Mouse (Mus musculus): Measurements from ENCODE around the gene Ddit4. TPM values are rescaled to one million over a fixed set of nuclear protein-coding genes. Genes with fewer than 3 reads are reported as not detected.

Gene Ddit4
- polyA plus RNA-seq, 1 experiment from 2014 or later: 66.3 TPM

DNA sequence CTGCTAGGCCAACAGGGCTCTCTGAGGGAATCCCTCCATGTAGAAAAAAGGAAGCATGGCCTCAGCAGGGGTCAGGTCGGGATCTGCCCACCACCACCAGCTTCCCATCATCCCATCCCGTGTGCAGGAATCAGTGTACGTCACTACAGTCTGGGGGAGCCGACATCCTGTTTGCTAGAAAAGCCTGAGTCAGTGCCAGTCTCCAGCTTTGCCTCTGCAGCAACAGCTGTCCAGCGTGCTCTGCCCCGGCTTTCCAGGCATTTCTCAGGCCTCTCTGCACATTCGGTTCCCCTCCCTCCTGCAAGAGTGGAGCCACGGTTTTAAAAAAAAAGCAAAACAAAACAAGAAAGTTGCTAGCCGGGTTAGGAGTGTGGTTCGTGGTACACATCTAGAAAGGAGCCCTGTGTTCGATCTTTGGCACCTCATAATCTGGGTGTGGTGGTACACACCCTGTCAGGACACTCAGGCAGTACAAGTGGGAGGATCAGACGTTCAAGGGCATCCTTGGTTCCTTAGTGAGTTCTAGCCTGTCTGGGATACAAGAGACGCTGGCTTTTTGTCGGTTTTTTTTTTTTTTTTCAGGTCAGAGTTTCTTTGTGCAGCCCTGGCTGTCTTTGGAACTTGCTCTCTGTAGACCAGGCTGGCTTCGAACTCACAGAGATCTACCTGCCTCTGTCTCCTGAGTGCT, 32.0 kb downstream of the Ddit4 start:
- Histone ChIP-seq H3K4me2 (ENCODE audit: low read length) (no peak overlapping the region), H3K27me3 (ENCODE audit: control insufficient read depth, insufficient read depth, low read depth, low read length) (no peaks in the 10 kb centered on the region), H3K36me3 (ENCODE audit: control insufficient read depth, insufficient read depth, low read length) (no peaks in the 10 kb centered on the region), H3K9ac (ENCODE audit: low read depth, low read length) (no peak overlapping the region; the same call in 1 of the 2 replicates), H3K27ac (ENCODE audit: low read length) (no peak overlapping the region), H3K4me3 (ENCODE audit: low read depth, low read length) (no peak overlapping the region), H3K9me3 (replicated peaks; ENCODE audit: control insufficient read depth, low read length, poor library complexity, severe bottlenecking) (no peaks in the 10 kb centered on the region), H3K4me1 (ENCODE audit: control insufficient read depth, insufficient read depth, low read length) (peaks cover 23% of the 10 kb centered on the region)
- no peak for ATAC-seq
- WGBS: 53% methylated on average over 15 of the region's 15 CpGs

GRCm38 (mm10) chr10:59918111-59918510, 33.5 kb downstream of the Ddit4 start:
- 94% methylated on average over 4 of the region's 4 CpGs for WGBS
- Histone ChIP-seq H3K36me3 (ENCODE audit: control insufficient read depth, insufficient read depth, low read length) (no peaks in the 10 kb centered on the region), H3K4me2 (ENCODE audit: low read length) (no peak overlapping the region), H3K9ac (ENCODE audit: low read depth, low read length) (no peak overlapping the region), H3K27me3 (ENCODE audit: control insufficient read depth, insufficient read depth, low read depth, low read length) (no peaks in the 10 kb centered on the region), H3K27ac (ENCODE audit: low read length) (no peak overlapping the region), H3K9me3 (replicated peaks; ENCODE audit: control insufficient read depth, low read length, poor library complexity, severe bottlenecking) (no peaks in the 10 kb centered on the region), H3K4me3 (ENCODE audit: low read depth, low read length) (no peak overlapping the region), H3K4me1 (ENCODE audit: control insufficient read depth, insufficient read depth, low read length) (peaks cover 23% of the 10 kb centered on the region)
- no peak for ATAC-seq

DNA sequence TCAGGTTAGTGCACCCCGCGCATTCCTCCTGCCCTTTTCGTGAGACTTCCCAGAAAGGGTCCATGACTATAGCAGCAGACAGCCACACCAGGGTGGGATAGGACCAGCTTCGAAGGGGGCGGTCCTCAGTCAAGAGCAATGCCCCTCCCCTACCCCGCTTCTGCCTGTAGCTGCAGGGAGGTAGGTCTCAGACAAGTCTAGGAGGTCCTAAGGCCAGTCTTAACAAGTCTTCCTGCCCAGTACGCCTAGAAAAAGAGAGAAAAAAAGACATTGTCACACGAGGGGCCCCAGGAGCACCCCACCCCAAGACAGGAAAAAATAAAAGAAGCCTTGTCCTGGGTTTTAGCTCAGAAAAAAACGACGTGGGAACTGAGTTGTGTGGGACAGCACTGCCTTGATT, 35.0 kb downstream of the Ddit4 start:
- peak; percentile 25; the same call in 1 of the 2 replicates for ATAC-seq

DNA sequence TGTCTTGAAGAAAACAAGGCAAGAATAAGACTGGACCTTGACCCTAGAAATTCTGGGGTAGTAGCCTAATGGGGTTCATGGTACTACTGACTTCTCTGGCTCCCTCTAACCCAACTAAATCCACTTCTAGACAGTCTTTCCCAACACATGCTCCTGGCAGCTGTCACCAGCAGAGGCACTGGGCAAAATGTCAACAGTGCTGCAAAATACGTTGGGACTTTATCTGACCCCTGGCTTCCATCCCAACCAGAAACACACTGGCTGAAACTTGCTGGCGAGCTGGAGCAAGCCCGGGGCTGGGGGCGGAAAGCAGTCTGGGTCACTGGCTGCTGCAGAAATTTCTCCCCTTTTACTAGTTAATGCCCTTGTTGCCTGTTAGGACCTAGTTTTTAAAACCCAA, 35.5 kb downstream of the Ddit4 start:
- Histone ChIP-seq H3K4me3 (ENCODE audit: low read depth, low read length) (peak overlapping the region; percentile 15; the same call in 1 of the 2 replicates), H3K27me3 (ENCODE audit: control insufficient read depth, insufficient read depth, low read depth, low read length) (no peaks in the 10 kb centered on the region), H3K36me3 (ENCODE audit: control insufficient read depth, insufficient read depth, low read length) (no peaks in the 10 kb centered on the region), H3K27ac (ENCODE audit: low read length) (0 out of 2 replicates have a peak overlapping the region, but pooled peaks have one; percentile 42), H3K9ac (ENCODE audit: low read depth, low read length) (peak overlapping the region; percentile 34; the same call in 1 of the 2 replicates), H3K9me3 (replicated peaks; ENCODE audit: control insufficient read depth, low read length, poor library complexity, severe bottlenecking) (no peaks in the 10 kb centered on the region), H3K4me2 (ENCODE audit: low read length) (peak overlapping the region; percentile 44), H3K4me1 (ENCODE audit: control insufficient read depth, insufficient read depth, low read length) (peaks cover 28% of the 10 kb centered on the region)
- no peak for ATAC-seq
- WGBS: 19% methylated on average over 4 of the region's 4 CpGs

More for the DNA sequence above, 35.0 kb downstream of the Ddit4 start:
- Histone ChIP-seq H3K4me3 (ENCODE audit: low read depth, low read length) (peak overlapping the region; percentile 15; the same call in 1 of the 2 replicates), H3K36me3 (ENCODE audit: control insufficient read depth, insufficient read depth, low read length) (no peaks in the 10 kb centered on the region), H3K27me3 (ENCODE audit: control insufficient read depth, insufficient read depth, low read depth, low read length) (no peaks in the 10 kb centered on the region), H3K4me1 (ENCODE audit: control insufficient read depth, insufficient read depth, low read length) (peaks cover 25% of the 10 kb centered on the region), H3K9ac (ENCODE audit: low read depth, low read length) (peak overlapping the region; percentile 34; the same call in 1 of the 2 replicates), H3K9me3 (replicated peaks; ENCODE audit: control insufficient read depth, low read length, poor library complexity, severe bottlenecking) (no peaks in the 10 kb centered on the region), H3K27ac (ENCODE audit: low read length) (0 out of 2 replicates have a peak overlapping the region, but pooled peaks have one; percentile 42), H3K4me2 (ENCODE audit: low read length) (peak overlapping the region; percentile 44)
- under 1% methylated on average over 10 of the region's 10 CpGs for WGBS

DNA sequence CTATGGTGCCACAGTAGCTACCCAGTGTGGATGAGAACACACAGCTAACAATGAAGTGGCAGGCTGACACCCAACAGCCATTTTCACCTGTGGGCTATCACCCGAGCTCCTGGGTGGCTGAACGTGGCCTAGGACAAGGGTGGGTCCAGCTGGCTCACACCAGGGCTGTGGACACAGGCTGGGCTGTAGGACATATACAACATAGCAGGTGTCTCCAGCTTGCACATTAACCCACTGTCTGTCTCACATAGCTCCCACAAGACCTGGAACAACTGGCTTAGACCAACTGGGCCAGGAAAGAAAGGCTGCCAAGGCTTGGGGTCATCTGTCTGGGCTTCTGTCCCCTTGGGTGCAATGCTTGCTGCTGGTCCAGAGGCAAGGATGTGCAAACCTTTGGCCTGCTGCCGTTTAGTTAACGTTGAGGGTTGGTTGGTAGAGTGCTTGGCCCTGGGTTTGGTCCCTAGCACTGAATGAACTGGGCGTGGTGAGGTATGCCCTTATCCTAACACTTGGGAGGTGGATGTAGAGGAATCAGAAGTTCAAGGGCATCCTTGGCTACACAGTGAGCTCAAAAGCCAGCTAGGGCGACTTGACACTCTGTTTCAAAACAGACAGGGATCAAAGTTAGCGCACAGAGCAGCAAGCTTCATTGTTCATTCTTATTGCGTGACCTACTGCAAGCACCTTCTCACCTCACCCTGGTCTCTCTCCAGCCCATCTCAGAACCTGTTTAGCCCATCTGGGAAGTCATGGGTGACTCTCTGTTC, 36.3 kb downstream of the Ddit4 start:
- Histone ChIP-seq H3K4me2 (ENCODE audit: low read length) (no peak overlapping the region), H3K4me1 (ENCODE audit: control insufficient read depth, insufficient read depth, low read length) (peaks cover 22% of the 10 kb centered on the region), H3K27me3 (ENCODE audit: control insufficient read depth, insufficient read depth, low read depth, low read length) (no peaks in the 10 kb centered on the region), H3K27ac (ENCODE audit: low read length) (no peak overlapping the region), H3K4me3 (ENCODE audit: low read depth, low read length) (no peak overlapping the region), H3K9ac (ENCODE audit: low read depth, low read length) (no peak overlapping the region), H3K9me3 (replicated peaks; ENCODE audit: control insufficient read depth, low read length, poor library complexity, severe bottlenecking) (no peaks in the 10 kb centered on the region), H3K36me3 (ENCODE audit: control insufficient read depth, insufficient read depth, low read length) (no peaks in the 10 kb centered on the region)
- no peak for ATAC-seq
- 89% methylated on average over 8 of the region's 8 CpGs for WGBS

DNA sequence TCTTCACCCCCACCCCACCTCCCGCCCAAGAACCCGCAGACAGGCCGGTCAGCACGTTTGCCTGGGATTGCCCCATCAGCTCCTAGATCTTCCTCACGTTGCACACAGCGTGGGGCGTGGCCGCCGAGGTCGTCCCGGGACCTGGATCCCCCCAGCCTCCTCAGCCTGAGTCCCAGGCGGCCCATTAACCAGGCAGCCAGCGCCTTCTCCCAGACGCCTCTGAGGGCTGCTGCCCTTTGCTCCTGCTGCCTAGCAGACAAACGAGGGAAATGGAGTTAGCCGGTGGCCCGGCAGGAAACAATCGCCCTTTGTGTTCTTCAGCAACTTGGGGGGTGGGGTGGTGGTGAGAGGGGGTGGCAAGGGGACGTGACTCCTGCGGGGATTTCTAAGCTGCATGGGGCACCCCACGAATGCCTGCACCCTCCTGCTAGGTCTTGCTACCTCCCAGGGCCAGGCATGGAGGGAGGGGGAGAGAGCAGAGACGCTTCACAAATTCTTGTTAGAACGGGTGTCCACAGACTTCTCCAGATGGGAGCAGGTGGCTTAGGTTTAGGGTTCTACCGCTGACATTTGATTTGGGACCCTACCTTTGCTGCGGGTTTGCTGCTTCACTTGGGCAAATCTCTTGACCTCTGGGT, 40.0 kb downstream of the Ddit4 start:
- no peak for ATAC-seq
- H3K4me2 ChIP-seq (ENCODE audit: low read length): peak overlapping the region; percentile 22
- no peaks in the 10 kb centered on the region for H3K9me3 ChIP-seq (replicated peaks; ENCODE audit: control insufficient read depth, low read length, poor library complexity, severe bottlenecking)
- WGBS: 3% methylated on average over 25 of the region's 25 CpGs
- H3K27ac ChIP-seq (ENCODE audit: low read length): no peak overlapping the region
- peaks cover 21% of the 10 kb centered on the region for H3K4me1 ChIP-seq (ENCODE audit: control insufficient read depth, insufficient read depth, low read length)
- no peaks in the 10 kb centered on the region for H3K36me3 ChIP-seq (ENCODE audit: control insufficient read depth, insufficient read depth, low read length)
- H3K27me3 ChIP-seq (ENCODE audit: control insufficient read depth, insufficient read depth, low read depth, low read length): no peaks in the 10 kb centered on the region
- H3K4me3 ChIP-seq (ENCODE audit: low read depth, low read length): no peak overlapping the region
- H3K9ac ChIP-seq (ENCODE audit: low read depth, low read length): no peak overlapping the region; the same call in none of the 2 replicates

DNA sequence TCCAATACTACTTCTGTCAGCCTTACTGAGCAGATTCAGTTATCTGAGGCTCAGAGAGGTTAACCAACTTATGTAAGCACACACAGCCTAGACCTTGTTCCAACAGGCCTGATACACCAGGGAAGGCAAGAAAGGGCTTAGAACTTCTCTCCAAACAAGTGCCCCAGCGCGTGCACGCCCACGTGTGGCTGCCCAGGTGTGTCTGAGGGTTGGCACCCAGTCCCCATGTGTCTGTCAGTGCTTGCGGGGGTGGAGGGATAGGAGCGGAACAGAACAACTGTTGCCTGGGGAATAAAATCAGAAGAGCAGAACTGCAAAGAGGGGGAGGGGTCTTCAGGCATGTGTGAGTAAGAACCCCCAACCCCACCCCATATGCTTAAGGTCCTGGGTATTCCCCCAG, 40.5 kb downstream of the Ddit4 start:
- no peaks in the 10 kb centered on the region for H3K27me3 ChIP-seq (ENCODE audit: control insufficient read depth, insufficient read depth, low read depth, low read length)
- no peak overlapping the region for H3K27ac ChIP-seq (ENCODE audit: low read length)
- H3K9me3 ChIP-seq (replicated peaks; ENCODE audit: control insufficient read depth, low read length, poor library complexity, severe bottlenecking): no peaks in the 10 kb centered on the region
- H3K36me3 ChIP-seq (ENCODE audit: control insufficient read depth, insufficient read depth, low read length): no peaks in the 10 kb centered on the region
- no peak for ATAC-seq
- 28% methylated on average over 6 of the region's 6 CpGs for WGBS
- no peak overlapping the region; the same call in 1 of the 2 replicates for H3K9ac ChIP-seq (ENCODE audit: low read depth, low read length)
- no peak overlapping the region for H3K4me3 ChIP-seq (ENCODE audit: low read depth, low read length)
- H3K4me2 ChIP-seq (ENCODE audit: low read length): no peak overlapping the region
- peaks cover 16% of the 10 kb centered on the region for H3K4me1 ChIP-seq (ENCODE audit: control insufficient read depth, insufficient read depth, low read length)

GRCm38 (mm10) chr10:59909357-59909847, 42.2 kb downstream of the Ddit4 start:
- H3K9ac ChIP-seq (ENCODE audit: low read depth, low read length): 0 out of 2 replicates have a peak overlapping the region, but pooled peaks have one; percentile 12

More at GRCm38 (mm10) chr10:59909357-59909847, 42.2 kb downstream of the Ddit4 start:
- Histone ChIP-seq H3K9me3 (replicated peaks; ENCODE audit: control insufficient read depth, low read length, poor library complexity, severe bottlenecking) (no peaks in the 10 kb centered on the region), H3K36me3 (ENCODE audit: control insufficient read depth, insufficient read depth, low read length) (no peaks in the 10 kb centered on the region), H3K4me1 (ENCODE audit: control insufficient read depth, insufficient read depth, low read length) (peaks cover 15% of the 10 kb centered on the region), H3K27me3 (ENCODE audit: control insufficient read depth, insufficient read depth, low read depth, low read length) (no peaks in the 10 kb centered on the region), H3K4me2 (ENCODE audit: low read length) (peak overlapping the region; percentile 23), H3K4me3 (ENCODE audit: low read depth, low read length) (no peak overlapping the region), H3K27ac (ENCODE audit: low read length) (peak overlapping the region; percentile 55)
- ATAC-seq: no peak
- 8% methylated on average over 14 of the region's 14 CpGs for WGBS
